Mouse (Mus musculus) MEL (cell line): Measurements from ENCODE around the gene Slc12a6.

Experiments used
- ELF1 ChIP-seq: IDR thresholded peaks from 2 replicates; pipeline ENCODE4 v1.6.1; 2014; ENCODE audit warnings: low read depth, mild to moderate bottlenecking, inconsistent platforms, low read length, improper control_type of control experiment, moderate library complexity
- SIN3A ChIP-seq: IDR thresholded peaks from 2 replicates; pipeline ENCODE4 v1.6.1; 2012; ENCODE audit warnings: low read length, improper control_type of control experiment, inconsistent platforms
- ZKSCAN1 ChIP-seq: IDR thresholded peaks from 2 replicates; pipeline ENCODE4 v1.6.1; 2012; ENCODE audit warnings: low read depth, mild to moderate bottlenecking, inconsistent platforms, low read length, improper control_type of control experiment, moderate library complexity

GRCm38 (mm10) chr2:112374610-112375009 is 109.0 kb downstream of the Slc12a6 start:
- TF ChIP-seq SIN3A (peak; percentile 41; the same call in 1 of the 2 replicates), ZKSCAN1 (no peak), ELF1 (peak; percentile 21; the same call in 1 of the 2 replicates)
